Mouse (Mus musculus) neutrophil, adult 83 days (primary cell): ENCODE measurements around the gene Carmil2. TPM values are rescaled to one million over a fixed set of nuclear protein-coding genes. Genes with fewer than 3 reads are reported as not detected.

ENCODE experiments used
- total RNA-seq, 2 experiments: library from RNA; stranded (reverse); gene quantifications; one replicate each; pipeline ENCODE4 v1.2.4; 2023

The Carmil2 gene
- 10 to 100 TPM in 1 of 2 experiments, 1 to 10 TPM in 1; 9.1 to 10.2 TPM for total RNA-seq

DNA sequence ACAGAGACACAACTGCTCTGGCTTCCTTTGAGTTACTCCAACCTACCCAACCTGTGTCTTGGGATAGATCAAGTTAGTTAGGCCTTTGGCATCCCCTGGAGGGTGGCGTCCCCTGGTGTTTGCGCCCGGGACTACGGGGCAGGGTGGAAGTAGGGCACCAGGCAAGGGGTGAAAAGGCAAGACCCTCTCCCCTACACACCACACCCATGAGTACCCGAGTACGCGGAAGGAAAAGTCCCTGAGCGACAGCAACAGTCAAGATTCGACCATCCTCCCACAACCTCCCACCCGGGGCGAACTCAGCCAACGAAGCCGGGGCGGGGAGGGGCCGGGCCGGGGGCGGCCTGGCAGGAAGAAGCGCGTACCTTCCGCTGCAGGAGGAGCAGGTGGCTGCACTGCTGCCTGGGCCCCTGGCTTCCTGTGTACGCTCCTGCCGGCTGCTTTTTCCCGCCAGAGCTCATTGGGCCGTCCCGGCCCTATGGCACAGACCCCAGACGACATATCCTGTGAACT, at the start of gene Carmil2:
Gene Carmil2 (plus strand): TSS at position 479 of the 513 bp plus-strand sequence.

DNA sequence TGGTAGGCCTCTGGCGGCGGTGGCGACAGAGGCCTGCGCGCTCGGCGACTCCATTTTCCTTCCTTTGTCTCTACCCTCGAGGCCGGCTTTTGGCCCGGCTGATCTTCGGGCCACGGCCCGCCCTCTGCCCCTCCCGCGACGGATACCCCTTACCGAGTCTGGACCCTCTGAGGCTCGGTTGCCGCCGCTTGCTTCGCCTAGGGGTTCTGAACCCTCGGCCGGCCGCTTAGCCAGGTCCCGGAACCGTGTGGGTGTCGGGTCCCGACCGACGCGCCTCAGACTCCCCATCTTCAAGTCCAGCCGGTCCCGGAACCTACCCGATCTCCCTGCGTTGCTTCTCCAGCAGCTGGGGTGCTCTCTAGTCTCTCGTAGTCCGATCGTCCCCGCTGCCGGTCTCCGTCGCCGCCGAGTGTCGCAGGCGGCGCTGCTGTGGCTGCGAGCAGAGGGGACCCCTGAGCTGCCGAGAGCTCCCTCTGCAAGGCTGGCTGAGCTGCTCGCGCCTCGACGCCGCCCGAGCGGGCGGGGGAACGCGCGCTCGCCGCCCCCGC, 49.0 kb upstream of the Carmil2 start, which contains the start of gene Agrp:
Gene Agrp (minus strand): TSS at position 431 of the 548 bp plus-strand sequence.

DNA sequence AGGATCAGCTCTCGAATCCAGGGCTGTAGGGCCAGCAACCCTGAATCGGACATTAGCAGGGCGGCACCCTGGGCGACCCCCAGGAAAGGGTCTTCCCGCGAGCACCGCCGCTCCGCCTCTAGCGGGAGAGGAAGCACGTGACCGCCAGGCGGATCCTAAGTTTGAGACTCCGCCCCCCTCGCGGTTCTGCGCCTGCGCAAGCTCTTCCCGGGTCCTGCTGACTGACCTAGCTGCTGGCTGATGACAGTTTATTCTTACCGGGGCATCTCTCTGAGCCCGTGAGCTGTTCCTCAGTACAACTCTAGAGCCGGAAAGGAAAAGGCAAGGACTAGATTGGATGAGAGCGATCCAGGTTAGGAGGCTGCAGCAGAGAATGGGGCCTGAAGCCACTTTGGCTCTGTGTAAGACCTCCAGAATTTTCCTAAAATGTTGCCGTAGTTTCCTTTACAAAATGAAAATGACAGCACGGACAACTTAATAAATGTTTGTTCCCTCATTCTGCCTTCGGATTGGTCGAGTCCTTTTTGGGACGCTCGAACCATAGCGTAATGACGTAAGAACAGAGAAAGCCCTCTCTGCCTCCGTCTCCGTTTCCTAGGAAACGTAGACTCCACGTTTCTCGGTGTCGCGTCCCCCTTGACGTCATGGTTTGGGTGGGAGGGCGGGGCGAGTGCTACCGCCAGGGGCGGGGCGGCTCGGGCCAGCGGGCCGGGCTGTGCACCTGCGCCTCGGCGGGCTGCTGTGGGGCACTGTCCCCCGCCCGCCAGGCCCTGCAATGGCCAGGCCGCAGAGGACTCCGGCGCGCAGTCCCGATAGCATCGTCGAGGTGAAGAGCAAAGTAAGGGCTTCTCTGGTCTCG, 15.1 kb downstream of the Carmil2 start, which contains the start of the genes Acd and Pard6a:
Gene Acd (minus strand): TSS at position 137 of the 859 bp plus-strand sequence.
Gene Pard6a (plus strand): TSS at position 183 of the 859 bp plus-strand sequence.

DNA sequence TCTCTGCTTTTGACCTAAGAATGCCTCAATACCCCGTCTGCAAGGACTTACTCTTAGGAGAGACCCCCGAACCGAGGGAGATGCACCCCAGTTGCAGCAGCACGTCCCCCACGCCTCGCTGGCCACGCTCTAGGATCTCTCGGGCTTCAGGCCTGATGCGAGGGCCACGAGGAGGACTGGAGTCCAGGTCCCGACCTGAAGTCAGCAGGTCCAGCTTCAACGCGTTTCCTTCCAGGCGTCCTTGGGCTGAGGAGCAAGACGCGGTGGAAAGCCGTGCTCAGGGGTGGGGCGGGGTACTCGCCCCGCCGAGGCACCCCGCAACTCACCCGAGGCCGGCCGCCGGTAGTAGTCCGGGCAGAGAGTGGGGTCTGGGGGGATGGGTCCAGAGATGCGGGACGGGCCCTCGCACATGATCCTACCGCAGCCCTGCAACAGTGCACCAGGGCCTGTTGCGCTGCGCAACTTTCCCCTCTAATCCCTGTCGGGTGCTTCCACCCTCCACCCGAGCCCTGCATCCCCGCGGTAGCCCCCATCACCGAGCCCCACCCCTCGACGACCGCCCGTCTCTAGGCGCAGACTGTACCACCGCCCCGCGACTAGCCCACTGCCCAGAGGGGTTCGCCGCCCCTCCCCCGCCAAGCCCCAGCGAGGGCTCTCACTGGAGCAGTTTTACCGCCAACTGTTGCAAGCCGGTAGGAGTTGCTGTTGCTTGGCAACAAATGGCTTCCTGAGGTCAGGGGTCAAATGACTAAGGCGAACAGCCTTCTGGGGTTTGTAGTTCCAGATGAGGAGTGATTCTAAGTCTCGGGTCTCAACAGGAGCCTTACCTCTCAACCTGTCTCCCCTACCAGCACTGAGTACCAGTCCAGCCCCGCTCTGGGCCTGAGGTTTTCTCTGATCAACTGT, 21.7 kb downstream of the Carmil2 start, which contains the start of the genes 4933405L10Rik and Enkd1:
Gene 4933405L10Rik (plus strand): TSS at position 158 of the 906 bp plus-strand sequence.
Gene Enkd1 (minus strand): TSS at position 713 of the 906 bp plus-strand sequence.

Other genes starting within 250 kb of the Carmil2 start
- 1 to 10 TPM; 6.6 to 8.5 TPM for gene Tppp3, start 214.7 kb upstream of the Carmil2 start, total RNA-seq
- 1 to 10 TPM; 1.1 to 2.7 TPM for gene Zdhhc1, start 189.4 kb upstream of the Carmil2 start, total RNA-seq
- gene Hsd11b2, start 167.5 kb upstream of the Carmil2 start, total RNA-seq: not detected
- gene Atp6v0d1, start 120.2 kb upstream of the Carmil2 start, total RNA-seq: 100 to 1,000 TPM; 144 to 160 TPM
- 10 to 100 TPM; 16.3 to 18.2 TPM for gene Ripor1, start 81.0 kb upstream of the Carmil2 start, total RNA-seq
- 100 to 1,000 TPM in 1 of 2 experiments, 10 to 100 TPM in 1; 89.8 to 102 TPM for gene Ctcf, start 49.7 kb upstream of the Carmil2 start, total RNA-seq
- gene Agrp, start 48.9 kb upstream of the Carmil2 start, total RNA-seq: under 1 TPM in 1 of 2 experiments, not detected in 1; 0.66 TPM
- gene Acd, start 14.8 kb downstream of the Carmil2 start, total RNA-seq: 10 to 100 TPM; 28.2 to 31.5 TPM
- gene Pard6a, start 14.9 kb downstream of the Carmil2 start, total RNA-seq: 1 to 10 TPM; 6.2 to 9.9 TPM
- gene 4933405L10Rik, start 21.4 kb downstream of the Carmil2 start, total RNA-seq: not detected
- gene Enkd1, start 21.9 kb downstream of the Carmil2 start, total RNA-seq: 10 to 100 TPM in 1 of 2 experiments, 1 to 10 TPM in 1; 8.0 to 10.5 TPM
- 1 to 10 TPM; 1.1 to 1.4 TPM for gene Gfod2, start 72.4 kb downstream of the Carmil2 start, total RNA-seq
- 10 to 100 TPM; 23.7 to 27.3 TPM for gene Ranbp10, start 141.1 kb downstream of the Carmil2 start, total RNA-seq
- not detected for gene Tsnaxip1, start 141.5 kb downstream of the Carmil2 start, total RNA-seq
- gene Cenpt, start 167.0 kb downstream of the Carmil2 start, total RNA-seq: 10 to 100 TPM; 15.2 to 21.5 TPM
- 10 to 100 TPM; 35.7 to 39.1 TPM for gene Thap11, start 168.9 kb downstream of the Carmil2 start, total RNA-seq
- 10 to 100 TPM; 15.1 to 22.8 TPM for gene Nutf2, start 174.3 kb downstream of the Carmil2 start, total RNA-seq
- gene Edc4, start 194.6 kb downstream of the Carmil2 start, total RNA-seq: 10 to 100 TPM; 36.1 to 38.5 TPM
- gene Nrn1l, start 207.3 kb downstream of the Carmil2 start, total RNA-seq: not detected
- gene Pskh1, start 214.2 kb downstream of the Carmil2 start, total RNA-seq: 10 to 100 TPM; 12.3 TPM
- under 1 TPM; 0.42 to 0.68 TPM for gene Ctrl, start 247.6 kb downstream of the Carmil2 start, total RNA-seq